Mouse (Mus musculus) adrenal gland, adult 8-10 months (tissue): ENCODE results near the gene Itgad. TPM values are rescaled to one million over a fixed set of nuclear protein-coding genes. Genes with fewer than 3 reads are reported as not detected.
"Not testable (repeated sequence)": the region's sequence is repeated elsewhere in the genome, so short reads cannot be mapped to it uniquely, and the experiment has no call there.

Source experiments
- DNase-seq: peaks from one replicate; pipeline ENCODE4 v3.0.0; 2022
- total RNA-seq, 4 experiments: library from RNA; stranded (reverse); gene quantifications; 2 replicates each; pipeline ENCODE4 v1.2.4; 2022

Gene Itgad
- under 1 TPM in 2 of 4 experiments, not detected in 2; 0.40 to 0.46 TPM for total RNA-seq

- no peak for DNase-seq
These were observed at the start of gene Itgad for GRCm38 (mm10) chr7:128154076-128154475. Gene Itgad, plus strand, starts transcription at chr7:128154376.

GRCm38 (mm10) chr7:128105246-128105645 is 48.9 kb upstream of the Itgad start:
- DNase-seq, result no peak

GRCm38 (mm10) chr7:128107462-128107861 is 46.7 kb upstream of the Itgad start:
- DNase-seq, result no peak

- DNase-seq, result no peak
These were observed 43.9 kb upstream of the Itgad start for GRCm38 (mm10) chr7:128110314-128110713.

GRCm38 (mm10) chr7:128112131-128112530 is 42.0 kb upstream of the Itgad start:
- DNase-seq, result no peak

- no peak for DNase-seq
These were observed 39.6 kb upstream of the Itgad start for GRCm38 (mm10) chr7:128114371-128115105.

- no peak for DNase-seq
These were observed 38.8 kb upstream of the Itgad start for GRCm38 (mm10) chr7:128115211-128115958.

- DNase-seq, result no peak
These were observed 37.8 kb upstream of the Itgad start for GRCm38 (mm10) chr7:128116396-128116795.

GRCm38 (mm10) chr7:128119726-128120490 is 34.3 kb upstream of the Itgad start:
- DNase-seq, result no peak

GRCm38 (mm10) chr7:128128741-128129720 is 25.1 kb upstream of the Itgad start, which contains the start of gene Itgax:
Gene Itgax, plus strand, starts transcription at chr7:128129547.
- peak; percentile 39 for DNase-seq

- DNase-seq, result no peak
These were observed 22.0 kb upstream of the Itgad start for GRCm38 (mm10) chr7:128132148-128132547.

- DNase-seq, result no peak
These were observed 20.6 kb upstream of the Itgad start for GRCm38 (mm10) chr7:128133596-128133995.

GRCm38 (mm10) chr7:128136927-128137326 is 17.2 kb upstream of the Itgad start:
- no peak for DNase-seq

- DNase-seq, result no peak
These were observed 14.6 kb upstream of the Itgad start for GRCm38 (mm10) chr7:128139611-128140010.

- DNase-seq, result no peak
These were observed 3.2 kb upstream of the Itgad start for GRCm38 (mm10) chr7:128150970-128151369.

- DNase-seq, result no peak
These were observed 748 bp downstream of the Itgad start for GRCm38 (mm10) chr7:128154924-128155323.

GRCm38 (mm10) chr7:128158688-128159354 is 4.6 kb downstream of the Itgad start:
- not testable (repeated sequence) for DNase-seq

GRCm38 (mm10) chr7:128164001-128164400 is 9.8 kb downstream of the Itgad start:
- DNase-seq, result no peak

- DNase-seq, result no peak
These were observed 12.2 kb downstream of the Itgad start for GRCm38 (mm10) chr7:128166391-128166790.

- DNase-seq, result no peak
These were observed 15.8 kb downstream of the Itgad start for GRCm38 (mm10) chr7:128169996-128170395.

GRCm38 (mm10) chr7:128178385-128178784 is 24.2 kb downstream of the Itgad start:
- DNase-seq, result no peak
